Mouse (Mus musculus) liver, embryonic 11.5 days (tissue): ENCODE results near the gene Mia2. TPM values are rescaled to one million over a fixed set of nuclear protein-coding genes. Genes with fewer than 3 reads are reported as not detected.
"Not testable (repeated sequence)": the region's sequence is repeated elsewhere in the genome, so short reads cannot be mapped to it uniquely, and the experiment has no call there.

Experiments used
- ATAC-seq: fragments of 200-750 bp; cut with Nextera tagmentation; replicated peaks from 2 replicates; pipeline ENCODE4 v1.8.0; 2017; ENCODE audit warnings: moderate number of reproducible peaks, mild to moderate bottlenecking, moderate TSS enrichment, moderate library complexity; ENCODE audit not compliant: low FRiP score
- DNase-seq: peaks from one replicate; pipeline ENCODE4 v3.0.0-alpha.2; 2017; ENCODE audit warnings: low spot score
- H3K27ac ChIP-seq: fragments of 300-500 bp; sonication (generic); 2 replicates; pipeline ENCODE4 v1.5.1; 2014; ENCODE audit warnings: mild to moderate bottlenecking, low read depth, low read length, control low read depth
- H3K27me3 ChIP-seq: fragments of 300-500 bp; sonication (generic); replicated peaks from 2 replicates; pipeline ENCODE4 v1.6.1; 2014; ENCODE audit warnings: low read length, mixed read lengths; ENCODE audit not compliant: control insufficient read depth, insufficient read depth
- H3K36me3 ChIP-seq: fragments of 300-500 bp; sonication (generic); 2 replicates; pipeline ENCODE4 v1.6.1; 2014; ENCODE audit warnings: mild to moderate bottlenecking, low read length, moderate library complexity, mixed read lengths; ENCODE audit not compliant: control insufficient read depth, insufficient read depth
- H3K4me1 ChIP-seq: fragments of 300-500 bp; sonication (generic); replicated peaks from 2 replicates; pipeline ENCODE4 v1.6.1; 2014; ENCODE audit warnings: low read length, mixed read lengths; ENCODE audit not compliant: control insufficient read depth, insufficient read depth
- H3K4me2 ChIP-seq: fragments of 300-500 bp; sonication (generic); 2 replicates; pipeline ENCODE4 v1.6.1; 2014; ENCODE audit warnings: mild to moderate bottlenecking, control low read depth, moderate library complexity
- H3K4me3 ChIP-seq: fragments of 300-500 bp; sonication (generic); 2 replicates; pipeline ENCODE4 v1.5.1; 2014; ENCODE audit warnings: low read depth, low read length, control low read depth
- H3K9ac ChIP-seq: fragments of 300-500 bp; sonication (generic); 2 replicates; pipeline ENCODE4 v1.6.1; 2014; ENCODE audit warnings: low read depth, low read length, control low read depth
- H3K9me3 ChIP-seq: fragments of 300-500 bp; sonication (generic); 2 replicates; pipeline ENCODE4 v1.6.1; 2016; ENCODE audit warnings: low read length, inconsistent platforms, mixed read lengths; ENCODE audit not compliant: control insufficient read depth
- WGBS: fragments of 180-500 bp; shearing (Covaris S2); extraction: QIAGEN DNeasy Blood & Tissue Kit; methylation state at CpG from one replicate; pipeline ENCODE4 v1.1.7; 2014; 5-methylcytosine and 5-hydroxymethylcytosine counted together
- polyA plus RNA-seq: library from polyadenylated mRNA; unstranded; fragments of >200 nt; fragmentation: Nextera tagmentation; extraction: Ambion mirVana; gene quantifications from 2 replicates; pipeline ENCODE4 v1.2.1, GENCODE M21; 2014

Gene Mia2
- 79.7 and 85.8 TPM in 2 replicates for polyA plus RNA-seq

DNA sequence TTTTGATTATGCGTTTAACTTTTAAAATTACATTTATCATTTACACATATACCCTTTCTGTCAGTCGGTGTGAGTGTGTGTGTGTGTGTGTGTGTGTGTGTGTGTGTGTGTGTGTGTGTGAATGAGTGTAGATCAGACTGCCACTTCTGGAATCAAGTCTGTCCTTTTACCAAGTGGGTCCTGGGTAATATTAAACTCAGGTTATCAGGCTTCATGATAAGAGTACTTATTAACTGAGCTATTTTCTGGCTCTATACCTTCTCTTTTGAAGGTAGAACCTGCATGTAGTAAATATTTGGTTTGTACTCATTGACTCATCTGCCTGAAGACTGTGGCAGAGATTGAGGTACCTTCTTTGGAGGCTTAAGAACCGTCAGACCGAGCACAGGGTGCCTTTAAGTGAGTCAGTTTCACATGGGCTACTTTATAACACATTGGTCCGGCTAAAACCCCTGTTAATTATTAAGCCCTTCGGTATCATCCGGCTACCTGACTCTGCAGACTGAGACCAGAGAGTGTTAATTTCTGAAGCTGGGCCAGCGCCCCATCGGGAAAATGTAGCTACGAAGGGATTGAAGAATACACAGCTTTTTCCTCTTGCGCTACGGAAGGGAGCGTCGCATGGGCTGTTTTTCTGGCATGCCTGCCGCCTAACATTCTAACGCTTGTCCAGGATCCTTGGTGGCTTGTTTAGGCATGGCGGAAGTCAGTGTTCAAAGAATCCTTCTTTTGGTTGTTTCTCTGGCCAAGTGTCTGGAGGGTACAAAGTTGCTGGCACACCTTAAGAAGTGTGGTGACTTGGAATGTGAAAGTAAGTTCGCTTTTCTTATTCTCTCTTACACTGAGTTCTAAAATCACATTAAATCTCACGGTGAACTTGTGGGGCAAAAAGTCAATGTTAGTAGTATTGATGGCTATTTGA is at the start of gene Mia2:
Mia2 (plus strand) TSS at position 696 of the 922 bp plus-strand sequence.
- peak within 1 kb of the TSS; percentile 37 for H3K4me3 ChIP-seq
- 78% methylated on average over 19 of the region's 19 CpGs for WGBS
- H3K9ac ChIP-seq = peak within 1 kb of the TSS; percentile 28; the same call in 1 of the 2 replicates
- no peaks in the 10 kb centered on the region for H3K4me1 ChIP-seq
- H3K27ac ChIP-seq = peak within 1 kb of the TSS; percentile 56; the same call in 1 of the 2 replicates
- DNase-seq (no peak), ATAC-seq (0 out of 2 replicates have a peak, but pooled peaks have one; percentile 43)
- H3K9me3 ChIP-seq = no peaks in the 10 kb centered on the region
- H3K36me3 ChIP-seq = no peaks in the 10 kb centered on the region
- no peaks in the 10 kb centered on the region for H3K27me3 ChIP-seq
- H3K4me2 ChIP-seq = 0 out of 2 replicates have a peak within 1 kb of the TSS, but pooled peaks have one; percentile 18

DNA sequence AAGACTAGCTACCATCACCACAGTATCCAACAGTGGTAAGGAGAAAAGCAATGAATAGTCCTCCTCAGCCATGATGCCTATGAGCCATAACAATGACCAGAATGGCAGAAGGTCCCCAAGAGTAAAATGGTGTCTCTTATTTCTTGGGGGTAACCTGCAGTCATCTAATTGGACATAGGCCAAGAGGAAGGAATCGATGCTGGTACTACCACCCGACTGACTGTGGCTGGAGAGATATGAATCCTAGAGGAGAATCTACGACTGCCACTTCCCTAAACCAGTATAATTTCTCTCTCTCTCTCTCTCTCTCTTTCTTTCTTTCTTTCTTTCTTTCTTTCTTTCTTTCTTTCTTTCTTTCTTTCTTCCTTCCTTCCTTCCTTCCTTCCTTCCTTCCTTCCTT is 43.1 kb upstream of the Mia2 start:
- no peak overlapping the region for H3K4me3 ChIP-seq
- 77% methylated on average over 3 of the region's 3 CpGs for WGBS
- H3K27me3 ChIP-seq = no peaks in the 10 kb centered on the region
- H3K4me1 ChIP-seq = peaks cover 14% of the 10 kb centered on the region
- H3K9ac ChIP-seq = no peak overlapping the region
- ATAC-seq (no peak), DNase-seq (no peak)
- H3K27ac ChIP-seq = no peak overlapping the region
- H3K9me3 ChIP-seq = no peaks in the 10 kb centered on the region
- peaks cover 11% of the 10 kb centered on the region for H3K36me3 ChIP-seq
- H3K4me2 ChIP-seq = no peak overlapping the region

DNA sequence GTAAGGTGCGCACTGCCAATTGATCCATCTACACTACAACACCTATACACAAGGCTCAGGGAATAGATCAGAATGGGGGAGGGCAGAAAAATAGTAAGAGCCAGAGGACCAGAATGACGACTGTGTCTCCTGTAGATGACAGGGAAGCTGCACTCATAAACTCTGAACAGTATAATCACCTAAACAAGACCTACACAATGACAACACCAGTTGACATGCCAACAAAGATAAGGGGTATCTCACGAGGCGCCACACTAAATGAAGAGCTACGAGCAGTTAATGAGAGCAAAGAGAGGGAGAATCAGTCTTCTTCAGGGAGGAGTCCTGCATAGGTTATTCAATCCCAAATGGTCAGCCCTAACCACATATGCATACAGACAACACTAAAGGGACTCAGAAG is 42.4 kb upstream of the Mia2 start:
- Histone ChIP-seq H3K4me2 (0 out of 2 replicates have a peak overlapping the region, but pooled peaks have one; percentile 36), H3K27ac (peak overlapping the region; percentile 27; the same call in 1 of the 2 replicates), H3K4me1 (peaks cover 14% of the 10 kb centered on the region), H3K9ac (no peak overlapping the region), H3K36me3 (peaks cover 14% of the 10 kb centered on the region), H3K27me3 (no peaks in the 10 kb centered on the region), H3K9me3 (no peaks in the 10 kb centered on the region), H3K4me3 (no peak overlapping the region)
- DNase-seq (no peak), ATAC-seq (peak; percentile 91)
- 53% methylated on average over 5 of the region's 5 CpGs for WGBS

GRCm38 (mm10) chr12:59053976-59054375 is 41.6 kb upstream of the Mia2 start:
- ATAC-seq = no peak
- H3K4me1 ChIP-seq = peaks cover 14% of the 10 kb centered on the region
- H3K4me2 ChIP-seq = no peak overlapping the region
- DNase-seq = no peak
- peaks cover 12% of the 10 kb centered on the region for H3K36me3 ChIP-seq
- no peak overlapping the region for H3K27ac ChIP-seq
- no peak overlapping the region for H3K4me3 ChIP-seq
- H3K9me3 ChIP-seq = no peaks in the 10 kb centered on the region
- no peaks in the 10 kb centered on the region for H3K27me3 ChIP-seq
- no peak overlapping the region for H3K9ac ChIP-seq

DNA sequence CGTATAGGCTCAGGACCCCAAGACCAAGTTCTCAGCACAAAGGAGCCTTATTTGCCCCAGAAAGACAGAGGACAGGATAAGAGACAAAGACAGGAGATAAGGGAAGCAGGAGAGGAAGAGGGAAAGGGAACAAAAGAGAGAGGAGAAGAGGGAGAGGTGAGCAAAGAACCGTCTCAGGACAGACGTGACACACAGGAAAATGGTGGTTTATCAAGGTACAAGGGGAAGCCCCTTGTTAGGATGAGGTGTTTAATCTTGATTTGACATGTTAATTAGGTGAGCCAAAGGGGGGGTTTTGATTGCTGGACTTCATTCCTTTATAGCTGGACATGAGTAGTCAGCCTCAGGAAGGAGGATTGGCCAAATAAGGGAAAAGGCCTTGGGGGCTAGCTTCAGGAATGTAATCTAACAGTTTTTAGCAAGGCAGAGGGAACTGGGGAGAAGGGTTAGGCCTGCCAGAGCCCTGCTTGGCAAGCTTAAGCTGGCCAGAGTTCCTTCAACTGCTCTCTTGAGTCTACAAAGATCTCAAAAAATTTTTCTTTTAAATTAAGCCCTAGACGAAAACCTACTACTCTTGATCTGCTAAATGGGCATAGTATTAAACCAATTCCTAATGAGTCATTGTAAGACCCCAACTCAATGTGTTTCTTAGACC is 40.3 kb upstream of the Mia2 start:
- Histone ChIP-seq H3K4me1 (peaks cover 21% of the 10 kb centered on the region), H3K9me3 (no peaks in the 10 kb centered on the region), H3K9ac (no peak overlapping the region), H3K4me3 (no peak overlapping the region), H3K36me3 (peaks cover 12% of the 10 kb centered on the region), H3K27ac (no peak overlapping the region), H3K27me3 (no peaks in the 10 kb centered on the region), H3K4me2 (no peak overlapping the region)
- ATAC-seq (no peak), DNase-seq (no peak)
- WGBS = 67% methylated on average over 4 of the region's 4 CpGs

- Histone ChIP-seq H3K27me3 (no peaks in the 10 kb centered on the region), H3K4me1 (peaks cover 22% of the 10 kb centered on the region), H3K4me3 (no peak overlapping the region), H3K27ac (no peak overlapping the region), H3K9me3 (no peaks in the 10 kb centered on the region), H3K9ac (no peak overlapping the region), H3K4me2 (no peak overlapping the region), H3K36me3 (peaks cover 12% of the 10 kb centered on the region)
- no peak for DNase-seq
- WGBS = 92% methylated on average over 11 of the region's 11 CpGs
- ATAC-seq = no peak
Observed at GRCm38 (mm10) chr12:59056222-59056621, 39.4 kb upstream of the Mia2 start.

GRCm38 (mm10) chr12:59058242-59058641 is 37.4 kb upstream of the Mia2 start:
- DNase-seq, H3K4me2 ChIP-seq, H3K9ac ChIP-seq, H3K4me3 ChIP-seq, H3K27me3 ChIP-seq, ATAC-seq, H3K9me3 ChIP-seq, H3K27ac ChIP-seq: not testable (repeated sequence)
- Histone ChIP-seq H3K36me3 (peaks cover 12% of the 10 kb centered on the region), H3K4me1 (peaks cover 17% of the 10 kb centered on the region)
- 79% methylated on average over 5 of the region's 5 CpGs for WGBS

DNA sequence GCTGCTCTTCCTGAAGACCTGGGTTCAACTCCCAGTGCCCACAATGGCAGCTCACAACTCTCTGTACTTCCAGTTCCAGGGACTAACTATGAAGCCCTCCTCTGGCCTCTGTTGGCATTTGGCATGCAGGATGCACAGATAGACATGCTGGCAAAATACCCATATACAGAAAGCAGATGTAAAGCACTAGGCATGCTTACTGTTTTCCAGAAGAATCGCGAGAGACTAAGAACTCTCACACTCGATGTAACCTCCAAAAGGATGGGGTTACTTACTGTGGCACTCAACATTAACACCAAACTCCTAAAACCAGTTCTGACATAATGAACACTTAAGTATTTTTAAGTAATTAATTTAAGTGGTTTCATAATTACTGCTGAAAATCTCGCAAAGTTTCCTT is 35.3 kb upstream of the Mia2 start:
- peak overlapping the region; percentile 72 for H3K4me2 ChIP-seq
- peak overlapping the region; percentile 90 for H3K4me3 ChIP-seq
- 60% methylated on average over 4 of the region's 4 CpGs for WGBS
- no peaks in the 10 kb centered on the region for H3K27me3 ChIP-seq
- DNase-seq = no peak
- H3K4me1 ChIP-seq = peaks cover 7% of the 10 kb centered on the region
- H3K27ac ChIP-seq = no peak overlapping the region
- H3K36me3 ChIP-seq = peaks cover 12% of the 10 kb centered on the region
- peak overlapping the region; percentile 97 for H3K9ac ChIP-seq
- ATAC-seq = no peak
- H3K9me3 ChIP-seq = no peaks in the 10 kb centered on the region
